Mouse (Mus musculus): Measurements from ENCODE around the gene Fbf1.

Gene Fbf1

GRCm38 (mm10) chr11:116178411-116179121, 10.6 kb upstream of the Fbf1 start:
- DNase-seq (ENCODE audit: low spot score), result no peak

- no peak for DNase-seq (ENCODE audit: low spot score)
Observed at GRCm38 (mm10) chr11:116176010-116176409, 8.0 kb upstream of the Fbf1 start.

GRCm38 (mm10) chr11:116174775-116175448, 6.9 kb upstream of the Fbf1 start:
- no peak for DNase-seq (ENCODE audit: low spot score)

GRCm38 (mm10) chr11:116171959-116172358, 4.0 kb upstream of the Fbf1 start:
- DNase-seq (ENCODE audit: low spot score), result no peak

DNA sequence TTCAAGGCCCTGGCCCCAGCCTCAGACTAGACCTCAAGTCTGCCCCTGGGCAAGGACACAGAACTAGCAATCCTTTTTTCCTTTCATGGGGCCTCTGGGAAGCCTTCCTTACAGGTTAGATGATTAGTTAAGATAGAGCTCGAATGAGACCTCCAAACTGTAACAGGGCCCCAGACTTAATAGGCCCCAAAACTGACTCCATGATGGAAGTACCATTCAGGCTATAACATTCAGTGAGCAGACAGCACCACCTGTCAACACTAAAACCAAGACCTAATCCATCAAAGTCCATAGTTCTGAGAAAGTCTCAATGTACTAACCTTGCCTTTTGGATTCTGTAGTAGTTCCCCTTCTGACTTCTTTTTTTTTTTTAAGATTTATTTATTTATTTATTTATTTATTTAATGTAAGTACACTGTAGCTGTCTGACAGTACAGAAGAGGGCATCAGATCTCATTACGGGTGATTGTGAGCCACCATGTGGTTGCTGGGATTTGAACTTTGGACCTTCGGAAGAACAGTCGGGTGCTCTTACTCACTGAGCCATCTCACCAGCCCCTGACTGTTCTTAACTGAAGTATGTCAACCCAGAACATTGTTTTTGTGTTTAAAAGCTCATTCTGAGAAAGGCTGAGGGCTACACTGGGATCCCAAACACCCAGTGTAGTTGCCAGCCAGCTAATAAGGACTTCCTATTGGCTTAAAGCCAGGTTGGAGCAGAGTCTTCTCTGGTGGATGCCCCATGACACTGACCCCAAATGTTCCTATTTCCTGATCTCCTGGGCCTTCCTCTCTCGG, 2.2 kb upstream of the Fbf1 start:
- no peak for DNase-seq (ENCODE audit: low spot score)

- no peak for DNase-seq (ENCODE audit: low spot score)
Observed at GRCm38 (mm10) chr11:116169214-116169613, 1.2 kb upstream of the Fbf1 start.

DNA sequence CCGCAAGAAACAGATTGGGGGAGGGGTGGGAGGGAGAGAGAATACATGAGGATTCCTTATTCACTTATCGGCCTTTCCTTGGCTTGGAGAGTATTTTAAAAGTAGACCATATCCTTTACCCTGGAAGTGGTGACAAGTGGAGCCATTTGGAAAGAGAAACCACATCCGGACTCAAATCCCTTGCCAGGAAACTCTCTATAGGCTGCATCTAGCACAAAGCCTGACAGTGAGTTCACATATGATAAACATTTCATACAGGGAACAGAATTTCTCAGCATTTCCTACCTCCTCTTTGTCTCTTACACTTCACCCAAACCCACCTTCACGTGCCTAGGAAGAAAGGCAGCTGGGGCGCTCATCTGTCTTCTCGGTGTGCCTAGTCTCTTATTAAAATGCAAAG, 734 bp downstream of the Fbf1 start:
- DNase-seq (ENCODE audit: low spot score), result no peak

GRCm38 (mm10) chr11:116163002-116163401, 5.0 kb downstream of the Fbf1 start:
- DNase-seq (ENCODE audit: low spot score), result no peak

DNA sequence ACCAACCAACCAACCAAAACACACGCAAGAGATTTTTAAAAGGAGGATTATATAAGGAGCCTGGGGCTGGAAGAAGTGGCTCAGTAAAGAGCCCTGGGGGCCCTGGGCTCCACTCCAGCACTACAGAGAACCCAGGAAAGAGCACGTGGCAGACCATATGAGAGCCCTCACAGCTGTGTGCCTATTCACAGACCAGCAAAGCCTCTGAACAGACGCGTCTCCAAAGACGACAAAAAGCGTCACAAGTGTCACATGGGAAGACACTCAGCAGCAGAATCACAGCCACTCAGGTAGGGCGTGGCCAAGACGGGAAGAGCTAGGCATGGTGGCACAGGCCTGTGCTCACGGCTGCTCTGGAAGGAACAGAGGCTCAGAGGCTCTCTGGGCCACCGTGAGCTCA, 5.8 kb downstream of the Fbf1 start:
- DNase-seq (ENCODE audit: low spot score), result no peak

GRCm38 (mm10) chr11:116161312-116161711, 6.7 kb downstream of the Fbf1 start:
- DNase-seq (ENCODE audit: low spot score), result no peak

- no peak for DNase-seq (ENCODE audit: low spot score)
Observed at GRCm38 (mm10) chr11:116150960-116151359, 17.0 kb downstream of the Fbf1 start.

- no peak for DNase-seq (ENCODE audit: low spot score)
Observed at GRCm38 (mm10) chr11:116149341-116149740, 18.6 kb downstream of the Fbf1 start.

DNA sequence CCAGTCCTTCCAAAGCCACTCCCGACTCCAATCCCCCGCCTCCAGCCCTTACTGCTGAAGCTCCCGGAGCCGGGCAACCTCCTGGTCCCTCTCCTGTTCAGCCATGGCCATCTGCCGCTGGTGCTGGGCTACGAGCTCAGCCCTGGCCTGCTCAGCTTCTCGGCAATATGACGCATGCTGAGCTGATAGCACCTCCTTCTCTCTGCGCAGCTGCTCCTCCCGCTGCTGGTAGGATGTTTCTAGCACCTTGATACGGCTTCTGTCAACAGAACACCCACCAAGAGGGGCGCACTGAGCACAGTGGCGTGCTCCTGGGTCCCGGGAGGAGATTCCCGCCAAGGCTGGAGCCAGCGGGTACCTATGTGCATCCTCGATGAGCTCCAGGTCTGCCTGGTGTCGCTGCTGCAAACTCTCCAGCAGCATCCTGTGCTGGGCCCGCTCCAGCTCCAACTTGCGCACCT, 19.2 kb downstream of the Fbf1 start:
- DNase-seq (ENCODE audit: low spot score), result no peak

DNA sequence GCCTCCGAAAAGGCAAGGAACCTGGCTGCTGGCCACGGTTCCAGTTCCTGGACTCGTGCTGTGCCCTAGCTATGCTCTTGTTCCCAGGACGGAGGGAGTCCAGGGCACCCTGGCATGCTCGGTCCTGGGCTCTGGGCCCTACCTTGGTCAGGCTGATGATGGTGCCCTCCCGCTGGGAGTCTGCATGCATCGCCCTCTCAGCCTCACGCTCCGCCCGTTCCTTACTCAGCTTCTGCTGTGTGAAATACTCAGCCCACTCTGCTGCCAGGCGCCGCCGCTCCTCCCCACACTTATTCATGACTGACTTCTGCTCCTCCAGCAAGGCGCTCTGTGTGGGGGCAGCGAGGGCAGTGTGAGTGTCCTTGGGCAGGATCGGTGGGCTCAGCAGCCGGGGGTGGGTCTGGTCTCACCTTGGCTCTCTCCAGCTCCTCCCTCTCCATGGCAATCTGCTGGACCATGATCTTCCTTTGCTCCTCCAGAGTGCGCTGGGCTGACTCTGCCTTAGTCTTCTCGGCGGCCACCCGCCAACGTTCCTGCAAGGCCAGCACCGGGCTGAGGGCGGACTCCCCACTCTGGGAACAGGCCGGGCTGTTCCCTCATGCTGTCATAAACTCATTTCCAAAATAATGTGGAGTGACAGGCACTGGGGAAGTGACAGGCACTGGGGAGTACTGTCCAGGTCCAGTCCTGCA, 21.5 kb downstream of the Fbf1 start:
- no peak for DNase-seq (ENCODE audit: low spot score)

DNA sequence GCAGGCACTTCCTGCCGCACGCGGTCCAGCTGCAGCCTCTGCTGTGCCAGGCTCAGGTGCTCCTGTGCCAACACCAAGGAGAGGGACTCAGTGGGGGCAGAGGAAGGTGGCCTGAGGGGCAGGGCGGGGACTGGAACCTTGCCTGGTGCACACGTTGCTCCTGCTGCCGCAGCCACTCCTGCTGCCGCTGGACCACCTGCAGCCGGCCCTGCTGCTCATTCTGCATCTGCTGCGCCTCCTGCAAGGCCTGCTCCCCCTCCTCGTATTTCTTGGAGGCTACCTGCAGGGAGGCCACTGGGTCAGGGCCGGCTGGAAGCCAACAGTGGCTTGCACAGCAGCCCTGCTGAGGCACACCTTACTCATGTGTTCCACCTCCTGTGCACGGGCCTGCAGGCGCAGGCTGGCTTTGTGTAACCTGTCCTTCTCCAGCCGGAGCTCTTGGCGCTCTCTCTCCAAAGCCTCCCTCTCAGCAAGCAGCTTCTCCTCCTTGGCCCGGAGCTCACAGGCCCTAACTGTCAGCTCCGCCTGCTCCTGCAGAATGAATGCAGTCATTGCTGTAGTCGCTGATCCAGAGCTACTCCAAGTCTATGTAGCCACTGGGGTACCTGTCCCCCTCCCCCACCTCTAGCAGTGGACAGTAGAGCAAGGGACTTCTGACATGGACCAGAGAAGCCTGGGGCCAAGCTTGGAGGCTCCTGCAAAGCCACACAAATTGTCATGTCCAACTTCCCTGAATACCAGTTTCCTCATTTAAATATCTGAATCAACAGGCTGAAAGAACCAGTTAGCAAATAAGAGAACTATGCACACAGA, 22.3 kb downstream of the Fbf1 start:
- no peak for DNase-seq (ENCODE audit: low spot score)

DNA sequence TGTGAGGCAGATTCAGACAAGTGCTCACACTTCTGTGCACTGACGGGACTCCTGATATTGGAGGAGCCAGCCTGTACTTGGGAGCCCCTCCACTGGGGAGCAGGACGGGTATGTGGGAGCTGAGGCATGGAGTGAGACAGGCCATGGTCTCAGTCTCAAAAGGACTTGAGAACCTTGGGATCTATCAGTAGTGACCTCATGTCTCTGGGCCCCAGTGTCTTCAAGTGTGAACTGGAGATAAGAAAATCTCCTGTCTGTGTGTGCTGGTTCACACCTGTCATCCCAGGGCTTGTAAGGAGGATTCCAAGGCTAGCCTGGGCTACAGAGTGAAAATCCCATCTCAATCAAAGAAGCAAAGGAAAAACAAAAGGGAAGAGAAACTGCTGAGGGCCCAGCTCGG, 24.5 kb downstream of the Fbf1 start:
- DNase-seq (ENCODE audit: low spot score), result no peak

DNA sequence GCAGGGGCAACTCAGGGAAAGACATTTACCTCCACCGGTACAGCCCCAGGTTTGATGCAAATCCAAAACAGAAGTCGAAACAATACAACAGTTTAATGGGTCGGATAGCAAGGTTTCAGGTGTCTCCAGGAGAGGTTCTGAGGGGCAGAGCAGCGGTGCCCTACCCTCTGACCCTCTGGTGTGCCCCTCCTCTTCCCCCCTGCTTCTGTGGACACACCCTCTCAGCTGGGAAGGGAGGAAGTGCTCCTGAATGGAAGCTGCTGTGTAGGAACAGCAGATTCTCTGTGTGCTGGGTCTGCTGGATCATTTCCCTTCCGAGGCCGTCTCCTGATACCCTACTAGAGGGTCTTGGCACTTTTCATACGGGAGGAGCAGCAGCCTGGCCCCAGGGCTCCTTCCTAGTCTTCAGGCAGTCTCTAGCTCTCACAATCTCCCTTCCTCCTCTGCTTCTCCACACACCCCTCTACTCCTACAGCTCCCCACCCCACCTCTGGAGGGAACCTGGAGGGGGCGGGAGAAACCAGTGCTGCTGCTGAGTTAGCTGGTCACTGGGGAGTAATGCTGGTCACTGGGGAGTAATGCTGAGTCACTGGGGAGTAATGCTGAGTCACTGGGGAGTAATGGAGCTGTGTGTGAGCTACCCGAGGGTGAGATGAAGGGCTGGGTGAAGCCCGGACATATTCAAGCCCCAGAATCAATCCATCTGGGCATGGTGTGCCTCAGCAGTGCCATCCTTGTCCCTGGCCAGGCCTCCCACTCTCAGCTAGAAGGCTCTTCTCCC, 25.6 kb downstream of the Fbf1 start:
- DNase-seq (ENCODE audit: low spot score), result no peak

DNA sequence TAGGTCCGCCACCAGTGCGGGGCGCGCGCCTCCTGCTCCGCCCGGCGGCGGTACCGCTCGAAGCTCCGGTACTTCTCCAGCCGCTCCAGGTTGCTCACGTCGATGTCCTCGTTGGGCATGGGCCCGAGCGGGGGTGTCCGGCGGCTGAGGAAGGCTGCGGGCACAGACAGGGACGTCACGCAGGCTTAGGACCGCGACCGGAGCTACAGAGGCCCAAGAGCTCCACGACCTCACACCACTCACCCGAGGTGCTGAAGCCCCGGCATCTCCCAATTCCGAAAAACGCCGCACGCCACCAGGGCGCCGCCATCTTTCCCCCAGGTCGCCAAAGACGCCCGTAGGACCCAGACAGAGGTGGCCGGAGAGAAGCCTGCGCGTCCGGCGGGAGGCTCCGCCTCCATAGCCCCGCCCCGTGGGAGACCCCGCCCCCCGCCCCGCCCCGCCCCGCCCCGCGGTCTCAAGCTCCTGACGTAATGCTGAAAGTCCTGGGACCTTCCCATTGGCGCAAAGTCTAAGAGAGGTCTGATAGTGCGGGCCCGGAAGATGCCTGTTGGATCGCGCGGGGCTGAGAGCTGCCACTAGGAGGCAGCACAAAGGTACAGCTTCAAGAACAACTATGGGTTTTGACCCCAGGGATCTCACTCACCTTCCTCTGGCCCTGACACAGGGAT, 29.4 kb downstream of the Fbf1 start, which contains the start of gene Mrpl38:
TSS of gene Mrpl38 (minus strand) at position 401 of the 671 bp plus-strand sequence.
- DNase-seq (ENCODE audit: low spot score), result peak; percentile 83

- no peak for DNase-seq (ENCODE audit: low spot score)
Observed at GRCm38 (mm10) chr11:116138096-116138467, 29.9 kb downstream of the Fbf1 start.

- no peak for DNase-seq (ENCODE audit: low spot score)
Observed at GRCm38 (mm10) chr11:116134171-116134570, 33.8 kb downstream of the Fbf1 start.
